In genomic region chr19:7311306-7311705, GRCm38 (mm10) we compare ENCODE assay signal across 8 mouse cellular contexts. TPM values are rescaled to one million over a fixed set of nuclear protein-coding genes. Genes with fewer than 3 reads are reported as not detected.
DNase-seq lines count a peak whose midpoint lies in the region; ATAC-seq and TF ChIP-seq lines count a peak whose summit lies in the region.

No protein-coding gene starts in this region.

- no peaks in the 10 kb centered on the region for H3K9me3 ChIP-seq in kidney, postnatal 0 days (replicated peaks; ENCODE audit: low read length)
- H3K9me3 ChIP-seq in heart, embryonic 10.5 days = no peaks in the 10 kb centered on the region
- H3K9me3 ChIP-seq in liver, postnatal 0 days (ENCODE audit: low read length) = no peaks in the 10 kb centered on the region

- DNase-seq in kidney, postnatal 0 days (ENCODE audit: low spot score) = no peak
- DNase-seq in kidney, postnatal 14 days = no peak
- DNase-seq in cerebellum, adult 18-20 months = peak; percentile 73 to 88
- no peak for DNase-seq in heart, embryonic 10.5 days (ENCODE audit: low spot score)
- DNase-seq in liver, postnatal 0 days = no peak
- no peak for DNase-seq in right cerebral cortex, adult 18-20 months
- DNase-seq in Muller cell, postnatal 12 days (ENCODE audit: inconsistent ontology term) = no peak
- no peak for DNase-seq in left cerebral cortex, postnatal 10 days (ENCODE audit: extremely low spot score in 1 of 2, low spot score in 2 of 2)

- H3K27me3 ChIP-seq in kidney, postnatal 0 days (ENCODE audit: insufficient read depth, low read length) = no peaks in the 10 kb centered on the region
- H3K27me3 ChIP-seq in heart, embryonic 10.5 days (ENCODE audit: insufficient read depth, poor library complexity, severe bottlenecking) = no peaks in the 10 kb centered on the region
- no peaks in the 10 kb centered on the region for H3K27me3 ChIP-seq in liver, postnatal 0 days (ENCODE audit: insufficient read depth, low read length)

- intact Hi-C loops in left cerebral cortex, postnatal 10 days (cut with DNase I) = no loop called here

- H3K4me1 ChIP-seq in kidney, postnatal 0 days (replicated peaks; ENCODE audit: insufficient read depth, low read length) = peaks cover 73% of the 10 kb centered on the region
- peaks cover 67% of the 10 kb centered on the region for H3K4me1 ChIP-seq in heart, embryonic 10.5 days
- peaks cover 85% of the 10 kb centered on the region for H3K4me1 ChIP-seq in liver, postnatal 0 days (ENCODE audit: insufficient read depth)

- TF ChIP-seq EP300 in liver, postnatal 0 days (IDR thresholded peaks at IDR 0.05; ENCODE audit: low read depth) = no peak

- H3K9ac ChIP-seq in kidney, postnatal 0 days (ENCODE audit: low read depth, low read length) = 0 out of 2 replicates have a peak overlapping the region, but pooled peaks have one; percentile 27
- H3K9ac ChIP-seq in liver, postnatal 0 days (replicated peaks) = no peak overlapping the region

- ATAC-seq in kidney, postnatal 0 days (replicated peaks; ENCODE audit: low FRiP score, low read depth) = no peak
- no peak for ATAC-seq in liver, postnatal 0 days

- peak overlapping the region; percentile 21; the same call in 1 of the 2 replicates for H3K4me2 ChIP-seq in kidney, postnatal 0 days (ENCODE audit: low read length)
- peak overlapping the region; percentile 16; the same call in 1 of the 2 replicates for H3K4me2 ChIP-seq in liver, postnatal 0 days (ENCODE audit: low read depth, low read length)

- no peaks in the 10 kb centered on the region for H3K36me3 ChIP-seq in kidney, postnatal 0 days (ENCODE audit: insufficient read depth, low read length)
- no peaks in the 10 kb centered on the region for H3K36me3 ChIP-seq in heart, embryonic 10.5 days
- H3K36me3 ChIP-seq in liver, postnatal 0 days (replicated peaks; ENCODE audit: insufficient read depth, low read length) = no peaks in the 10 kb centered on the region

- H3K27ac ChIP-seq in kidney, postnatal 0 days = peak overlapping the region; percentile 79
- peak overlapping the region; percentile 87 for H3K27ac ChIP-seq in heart, embryonic 10.5 days
- peak overlapping the region; percentile 64 for H3K27ac ChIP-seq in liver, postnatal 0 days (ENCODE audit: low read depth)

- TF ChIP-seq CTCF in kidney, postnatal 0 days (IDR thresholded peaks at IDR 0.05; ENCODE audit: low read depth) = no peak
- TF ChIP-seq CTCF in liver, postnatal 0 days (IDR thresholded peaks at IDR 0.05; ENCODE audit: low read depth) = no peak

- H3K4me3 ChIP-seq in kidney, postnatal 0 days (replicated peaks; ENCODE audit: low read depth, low read length) = no peak overlapping the region
- 0 out of 2 replicates have a peak overlapping the region, but pooled peaks have one; percentile 13 for H3K4me3 ChIP-seq in heart, embryonic 10.5 days
- H3K4me3 ChIP-seq in liver, postnatal 0 days (ENCODE audit: low read depth, low read length) = no peak overlapping the region

- WGBS in kidney, postnatal 0 days = 46% methylated on average over 10 of the region's 10 CpGs
- 13% methylated on average over 10 of the region's 10 CpGs for WGBS in heart, embryonic 10.5 days
- 26% methylated on average over 10 of the region's 10 CpGs for WGBS in liver, postnatal 0 days (ENCODE audit: insufficient replicate concordance)

RNA-seq across cellular contexts. Expression of gene Mark2, which starts 30.4 kb away (rescaled TPM):
- polyA plus RNA-seq in kidney, postnatal 0 days (2015; fragmentation: Nextera tagmentation; extraction: Ambion mirVana) = 32.9 and 35.5 TPM in 2 replicates
- 37.4 and 50.6 TPM in 2 replicates for polyA plus RNA-seq in heart, embryonic 10.5 days (2016; fragmentation: Nextera tagmentation; extraction: Ambion mirVana)
- polyA plus RNA-seq in liver, postnatal 0 days (2015; fragmentation: Nextera tagmentation; extraction: Ambion mirVana) = 11.9 and 12.5 TPM in 2 replicates
- 100 to 1,000 TPM; 113 to 116 TPM for total RNA-seq in left cerebral cortex, postnatal 10 days (2021)

RNA-seq across cellular contexts. Expression of gene Rcor2, which starts 44.2 kb away (rescaled TPM):
- 4.9 and 6.3 TPM in 2 replicates for polyA plus RNA-seq in kidney, postnatal 0 days (2015; fragmentation: Nextera tagmentation; extraction: Ambion mirVana)
- 18.5 and 27.1 TPM in 2 replicates for polyA plus RNA-seq in heart, embryonic 10.5 days (2016; fragmentation: Nextera tagmentation; extraction: Ambion mirVana)
- polyA plus RNA-seq in liver, postnatal 0 days (2015; fragmentation: Nextera tagmentation; extraction: Ambion mirVana) = 0.62 and 0.67 TPM in 2 replicates
- total RNA-seq in left cerebral cortex, postnatal 10 days (2021) = 10 to 100 TPM; 16.0 to 18.7 TPM

Comparison
In these comparisons a context has a peak if more than half of its experiments do, and no peak if none do; other contexts are left out.
1. DNase-seq: peak in cerebellum, adult 18-20 months (2 of 2); none in kidney, postnatal 0 days (single experiment), kidney, postnatal 14 days (single experiment), heart, embryonic 10.5 days (single experiment), liver, postnatal 0 days (single experiment), right cerebral cortex, adult 18-20 months (single experiment), Muller cell, postnatal 12 days (single experiment) and left cerebral cortex, postnatal 10 days (0 of 2).
2. Peak in every context shown above with its lines, with median percentiles within 50 percentile points of each other: H3K27ac ChIP-seq.